In genomic region chr13:47319549-47319948, GRCm38 (mm10) we compare ENCODE assay signal across 20 mouse cellular contexts.
A peak's percentile ranks its signal among the peaks of the same experiment; 100 is the strongest.
DNase-seq lines count a peak whose midpoint lies in the region; ATAC-seq lines count a peak whose summit lies in the region.
"Had no signal": no experiment of that assay in that cellular context is flagged by ENCODE, and none has a peak within 500 bp of the region (broad histone marks: within the 10 kb centered on the region; RNA-seq: fewer than 3 reads in every experiment).

No protein-coding gene starts in this region.

- H3K4me1 ChIP-seq in forebrain, embryonic 14.5 days (ENCODE audit: control insufficient read depth, insufficient read depth, low read length) = peaks cover 8% of the 10 kb centered on the region; the same call in 1 of the 2 replicates
- no peaks in the 10 kb centered on the region for H3K4me1 ChIP-seq in forebrain, embryonic 11.5 days (replicated peaks; ENCODE audit: control insufficient read depth, insufficient read depth, low read length)
- no peaks in the 10 kb centered on the region for H3K4me1 ChIP-seq in heart, embryonic 12.5 days (replicated peaks)
- H3K4me1 ChIP-seq in embryonic facial prominence, embryonic 13.5 days = peaks cover 10% of the 10 kb centered on the region
- H3K4me1 ChIP-seq in kidney, embryonic 16.5 days (ENCODE audit: insufficient read depth, low read length) = no peaks in the 10 kb centered on the region
- H3K4me1 ChIP-seq: hindbrain, embryonic 10.5 days; intestine, embryonic 15.5 days had no signal

- no peaks in the 10 kb centered on the region for H3K36me3 ChIP-seq in forebrain, embryonic 14.5 days (ENCODE audit: control insufficient read depth, insufficient read depth, low read length)
- no peaks in the 10 kb centered on the region for H3K36me3 ChIP-seq in forebrain, embryonic 11.5 days (ENCODE audit: control insufficient read depth, insufficient read depth, low read length)
- no peaks in the 10 kb centered on the region for H3K36me3 ChIP-seq in heart, embryonic 12.5 days
- no peaks in the 10 kb centered on the region for H3K36me3 ChIP-seq in embryonic facial prominence, embryonic 13.5 days
- no peaks in the 10 kb centered on the region for H3K36me3 ChIP-seq in kidney, embryonic 16.5 days (ENCODE audit: insufficient read depth, low read length)
- H3K36me3 ChIP-seq: G1E; hindbrain, embryonic 10.5 days; intestine, embryonic 15.5 days had no signal

- H3K27ac ChIP-seq in forebrain, embryonic 14.5 days (ENCODE audit: low read depth, low read length) = no peak overlapping the region
- no peak overlapping the region for H3K27ac ChIP-seq in forebrain, embryonic 11.5 days (ENCODE audit: low read depth, low read length)
- H3K27ac ChIP-seq in heart, embryonic 12.5 days (ENCODE audit: poor library complexity, severe bottlenecking) = no peak overlapping the region
- H3K27ac ChIP-seq in embryonic facial prominence, embryonic 13.5 days = no peak overlapping the region
- H3K27ac ChIP-seq in kidney, embryonic 16.5 days (ENCODE audit: low read length) = no peak overlapping the region
- H3K27ac ChIP-seq: hindbrain, embryonic 10.5 days; hindbrain, embryonic 14.5 days; intestine, embryonic 15.5 days had no signal

- peak; percentile 46 for DNase-seq in forebrain, embryonic 14.5 days (ENCODE audit: low spot score)
- DNase-seq in forebrain, embryonic 11.5 days (ENCODE audit: low spot score) = no peak
- no peak for DNase-seq in heart, postnatal 4 days
- DNase-seq in retina, postnatal 1 day = peak; percentile 37
- no peak for DNase-seq in kidney, adult 9 months
- DNase-seq: adrenal gland, postnatal 10 days; B cell, adult 2 months; cerebellum, adult 18-20 months; cerebellum, adult 9-11 months; cerebellum, postnatal 36 days; heart, postnatal 10 days; kidney, adult 2 months had no signal

- no peak overlapping the region for H3K9ac ChIP-seq in forebrain, embryonic 14.5 days (ENCODE audit: low read length)
- no peak overlapping the region for H3K9ac ChIP-seq in forebrain, embryonic 11.5 days (ENCODE audit: low read length)
- H3K9ac ChIP-seq in heart, embryonic 12.5 days = no peak overlapping the region
- H3K9ac ChIP-seq in embryonic facial prominence, embryonic 13.5 days = no peak overlapping the region
- no peak overlapping the region for H3K9ac ChIP-seq in kidney, embryonic 16.5 days (replicated peaks; ENCODE audit: low read length)
- H3K9ac ChIP-seq: hindbrain, embryonic 14.5 days; intestine, embryonic 15.5 days had no signal

- no peak for ATAC-seq in forebrain, embryonic 14.5 days
- ATAC-seq in forebrain, embryonic 11.5 days (replicated peaks; ENCODE audit: low FRiP score) = no peak
- ATAC-seq in heart, embryonic 12.5 days (ENCODE audit: insufficient number of reproducible peaks, low FRiP score) = no peak
- ATAC-seq in embryonic facial prominence, embryonic 13.5 days (ENCODE audit: insufficient number of reproducible peaks, insufficient read depth, low FRiP score, low TSS enrichment, low read depth) = no peak
- ATAC-seq in kidney, embryonic 16.5 days (ENCODE audit: low FRiP score, low TSS enrichment) = no peak
- ATAC-seq: CD4-positive, CD25-positive, alpha-beta regulatory T cell, adult 4 months; intestine, embryonic 15.5 days had no signal

- no peak overlapping the region for H3K4me3 ChIP-seq in forebrain, embryonic 14.5 days (ENCODE audit: low read depth, low read length)
- H3K4me3 ChIP-seq in forebrain, embryonic 11.5 days (ENCODE audit: low read depth, low read length) = no peak overlapping the region
- no peak overlapping the region for H3K4me3 ChIP-seq in heart, embryonic 12.5 days
- H3K4me3 ChIP-seq in embryonic facial prominence, embryonic 13.5 days = no peak overlapping the region
- H3K4me3 ChIP-seq in kidney, embryonic 16.5 days (ENCODE audit: low read length) = no peak overlapping the region
- H3K4me3 ChIP-seq: hindbrain, embryonic 10.5 days; intestine, embryonic 15.5 days had no signal

- H3K4me2 ChIP-seq in forebrain, embryonic 14.5 days (ENCODE audit: low read length) = no peak overlapping the region
- no peak overlapping the region for H3K4me2 ChIP-seq in forebrain, embryonic 11.5 days (ENCODE audit: low read depth, low read length, severe bottlenecking)
- H3K4me2 ChIP-seq in heart, embryonic 12.5 days = peak overlapping the region; percentile 1; the same call in 1 of the 2 replicates
- 0 out of 2 replicates have a peak overlapping the region, but pooled peaks have one; percentile 11 for H3K4me2 ChIP-seq in embryonic facial prominence, embryonic 13.5 days
- H3K4me2 ChIP-seq in kidney, embryonic 16.5 days (replicated peaks; ENCODE audit: low read depth, low read length) = no peak overlapping the region
- H3K4me2 ChIP-seq: hindbrain, embryonic 14.5 days; intestine, embryonic 15.5 days had no signal

- no peaks in the 10 kb centered on the region for H3K9me3 ChIP-seq in forebrain, embryonic 14.5 days (replicated peaks; ENCODE audit: control insufficient read depth, low read length)
- H3K9me3 ChIP-seq in forebrain, embryonic 11.5 days (ENCODE audit: control insufficient read depth, low read length) = no peaks in the 10 kb centered on the region
- no peaks in the 10 kb centered on the region for H3K9me3 ChIP-seq in heart, embryonic 12.5 days (replicated peaks)
- H3K9me3 ChIP-seq in embryonic facial prominence, embryonic 13.5 days = no peaks in the 10 kb centered on the region
- no peaks in the 10 kb centered on the region for H3K9me3 ChIP-seq in kidney, embryonic 16.5 days (ENCODE audit: low read length)
- H3K9me3 ChIP-seq: G1E; hindbrain, embryonic 10.5 days; intestine, embryonic 15.5 days had no signal

- H3K27me3 ChIP-seq in forebrain, embryonic 14.5 days (replicated peaks; ENCODE audit: control insufficient read depth, insufficient read depth, low read length) = no peaks in the 10 kb centered on the region
- H3K27me3 ChIP-seq in forebrain, embryonic 11.5 days (ENCODE audit: control insufficient read depth, insufficient read depth, low read length) = no peaks in the 10 kb centered on the region
- no peaks in the 10 kb centered on the region for H3K27me3 ChIP-seq in heart, embryonic 12.5 days (replicated peaks)
- no peaks in the 10 kb centered on the region for H3K27me3 ChIP-seq in embryonic facial prominence, embryonic 13.5 days
- no peaks in the 10 kb centered on the region for H3K27me3 ChIP-seq in kidney, embryonic 16.5 days (ENCODE audit: insufficient read depth, low read length)
- H3K27me3 ChIP-seq: intestine, embryonic 15.5 days had no signal

- WGBS in forebrain, embryonic 14.5 days = 67% methylated on average over 8 of the region's 8 CpGs
- WGBS in forebrain, embryonic 11.5 days = 68% methylated on average over 8 of the region's 8 CpGs
- 60% methylated on average over 8 of the region's 8 CpGs for WGBS in heart, embryonic 12.5 days
- 23% methylated on average over 8 of the region's 8 CpGs for WGBS in embryonic facial prominence, embryonic 13.5 days
- WGBS in kidney, embryonic 16.5 days = 55% methylated on average over 8 of the region's 8 CpGs

Comparison
In these comparisons a context has a peak if more than half of its experiments do, and no peak if none do; other contexts are left out.
1. DNase-seq: peak in forebrain, embryonic 14.5 days (single experiment) and retina, postnatal 1 day (single experiment); none in forebrain, embryonic 11.5 days (single experiment), heart, postnatal 4 days (single experiment) and kidney, adult 9 months (single experiment).
2. H3K4me2 ChIP-seq: peak in heart, embryonic 12.5 days (single experiment) and embryonic facial prominence, embryonic 13.5 days (single experiment); none in forebrain, embryonic 14.5 days (single experiment), forebrain, embryonic 11.5 days (single experiment) and kidney, embryonic 16.5 days (single experiment).